Mouse (Mus musculus) MEL (cell line): ENCODE data around the gene Ass1. TPM values are rescaled to one million over a fixed set of nuclear protein-coding genes. Genes with fewer than 3 reads are reported as not detected.

Experiments used
- DNase-seq: peaks from one replicate; pipeline ENCODE4 v3.0.0; 2011; ENCODE audit warnings: low read depth, low spot score
- H3K27ac ChIP-seq: 2 replicates; pipeline ENCODE4 v1.5.1; 2012; ENCODE audit warnings: low read depth, mild to moderate bottlenecking, control low read depth, low read length, moderate library complexity; ENCODE audit not compliant: control insufficient read depth
- H3K27me3 ChIP-seq, 2 experiments: fragments of 150-350 bp in 1 of 2; sonication (generic) in 1 of 2; 2 replicates each; pipeline ENCODE4 v1.6.1; 2012; ENCODE audit warnings: low read length in 2 of 2, mild to moderate bottlenecking in 2 of 2, improper control_type of control experiment in 1 of 2, moderate library complexity in 1 of 2; ENCODE audit not compliant: insufficient read depth in 2 of 2, control insufficient read depth in 1 of 2
- H3K36me3 ChIP-seq, 2 experiments: 2 replicates each; pipeline ENCODE4 v1.6.1; 2012 to 2014; ENCODE audit warnings: low read length in 2 of 2, improper control_type of control experiment in 1 of 2, inconsistent platforms in 1 of 2, mild to moderate bottlenecking in 1 of 2; ENCODE audit not compliant: insufficient read depth in 2 of 2, control insufficient read depth in 1 of 2
- H3K4me1 ChIP-seq, 2 experiments: fragments of 150-350 bp in 1 of 2; sonication (generic) in 1 of 2; 2 replicates each; pipeline ENCODE4 v1.6.1; 2012; ENCODE audit warnings: low read length in 2 of 2, improper control_type of control experiment in 1 of 2, mild to moderate bottlenecking in 1 of 2; ENCODE audit not compliant: insufficient read depth in 2 of 2, control insufficient read depth in 1 of 2
- H3K4me3 ChIP-seq, 2 experiments: fragments of 150-350 bp in 1 of 2; sonication (generic) in 1 of 2; 2 replicates each; pipeline ENCODE4 v1.5.1; 2012; ENCODE audit warnings: low read depth in 2 of 2, low read length in 2 of 2, mild to moderate bottlenecking in 2 of 2, moderate library complexity in 2 of 2, control low read depth in 1 of 2, improper control_type of control experiment in 1 of 2; ENCODE audit not compliant: control insufficient read depth in 1 of 2, insufficient read depth in 1 of 2
- H3K79me2 ChIP-seq: 2 replicates; pipeline ENCODE4 v1.6.1; 2012; ENCODE audit warnings: mild to moderate bottlenecking, low read length, moderate library complexity; ENCODE audit not compliant: control insufficient read depth, poor library complexity, insufficient read depth
- H3K9ac ChIP-seq: 2 replicates; pipeline ENCODE4 v1.6.1; 2012; ENCODE audit warnings: low read depth, mild to moderate bottlenecking, control low read depth, low read length, moderate library complexity; ENCODE audit not compliant: control insufficient read depth, poor library complexity, severe bottlenecking
- H3K9me3 ChIP-seq: fragments of 150-350 bp; sonication (generic); replicated peaks from 2 replicates; pipeline ENCODE4 v1.6.1; 2012; ENCODE audit warnings: mild to moderate bottlenecking, low read length, improper control_type of control experiment, moderate library complexity; ENCODE audit not compliant: insufficient read depth
- CHD2 ChIP-seq: IDR thresholded peaks from 2 replicates; pipeline ENCODE4 v1.6.1; 2011; ENCODE audit warnings: low read length, improper control_type of control experiment
- CTCF ChIP-seq, 3 experiments: IDR thresholded peaks in 2 of 3; conservative IDR thresholded peaks in 1 of 3; 2 replicates each; pipeline ENCODE4 v1.5.1; 2011 to 2012; ENCODE audit warnings: low read length in 3 of 3, low read depth in 2 of 3, mild to moderate bottlenecking in 2 of 3, improper control_type of control experiment in 1 of 3, inconsistent platforms in 1 of 3, mixed read lengths in 1 of 3, moderate library complexity in 1 of 3; ENCODE audit not compliant: control insufficient read depth in 1 of 3, insufficient read depth in 1 of 3, poor library complexity in 1 of 3, severe bottlenecking in 1 of 3
- EP300 ChIP-seq, 2 experiments: IDR thresholded peaks; 2 replicates each; pipeline ENCODE4 v1.6.1; 2011; ENCODE audit warnings: improper control_type of control experiment in 2 of 2, low read length in 2 of 2, low read depth in 1 of 2, mild to moderate bottlenecking in 1 of 2
- ETS1 ChIP-seq: IDR thresholded peaks from 2 replicates; pipeline ENCODE4 v1.6.1; 2012; ENCODE audit warnings: low read depth, mild to moderate bottlenecking, inconsistent platforms, low read length, improper control_type of control experiment, moderate library complexity
- MXI1 ChIP-seq: IDR thresholded peaks from 2 replicates; pipeline ENCODE4 v1.6.1; 2011; ENCODE audit warnings: mild to moderate bottlenecking, low read depth, low read length, improper control_type of control experiment
- MYC ChIP-seq: IDR thresholded peaks from 2 replicates; pipeline ENCODE4 v1.6.1; 2011; ENCODE audit warnings: low read depth, mild to moderate bottlenecking, low read length, improper control_type of control experiment, moderate library complexity
- TCF12 ChIP-seq: IDR thresholded peaks from 2 replicates; pipeline ENCODE4 v1.6.1; 2014; ENCODE audit warnings: low read depth, mild to moderate bottlenecking, inconsistent platforms, low read length, improper control_type of control experiment, moderate library complexity
- UBTF ChIP-seq: IDR thresholded peaks from 2 replicates; pipeline ENCODE4 v1.6.1; 2012; ENCODE audit warnings: low read depth, mild to moderate bottlenecking, inconsistent platforms, low read length, improper control_type of control experiment, moderate library complexity, borderline replicate concordance; ENCODE audit not compliant: insufficient read depth
- USF2 ChIP-seq, 2 experiments: IDR thresholded peaks; 2 replicates each; pipeline ENCODE4 v1.6.1; 2011 to 2012; ENCODE audit warnings: improper control_type of control experiment in 2 of 2, low read length in 2 of 2, borderline replicate concordance in 1 of 2, inconsistent platforms in 1 of 2, low read depth in 1 of 2, mild to moderate bottlenecking in 1 of 2; ENCODE audit not compliant: insufficient read depth in 1 of 2
- ZNF384 ChIP-seq: IDR thresholded peaks from 2 replicates; pipeline ENCODE4 v1.6.1; 2012; ENCODE audit warnings: low read depth, mild to moderate bottlenecking, inconsistent platforms, low read length, improper control_type of control experiment
- polyA plus RNA-seq, 2 experiments: library from polyadenylated mRNA; stranded (reverse) in 1 of 2; unstranded in 1 of 2; fragments of >175 nt in 1 of 2; fragments of >200 nt in 1 of 2; gene quantifications; 2 replicates each; pipeline versions ENCODE4 v1.2.1 to v1.2.4; 2012; ENCODE audit warnings: low replicate concordance in 2 of 2, low read depth in 1 of 2; ENCODE audit not compliant: insufficient read length in 2 of 2, insufficient read depth in 1 of 2, missing spikeins in 1 of 2
- total RNA-seq: library from RNA; depleted of rRNA; stranded (reverse); fragments of 300-350 nt; gene quantifications from 2 replicates; pipeline ENCODE4 v1.2.3, GENCODE M21; 2012

Gene Ass1
- total and polyA plus RNA-seq, 3 experiments: 45.0 to 88.0 TPM; not detected in 1

DNA sequence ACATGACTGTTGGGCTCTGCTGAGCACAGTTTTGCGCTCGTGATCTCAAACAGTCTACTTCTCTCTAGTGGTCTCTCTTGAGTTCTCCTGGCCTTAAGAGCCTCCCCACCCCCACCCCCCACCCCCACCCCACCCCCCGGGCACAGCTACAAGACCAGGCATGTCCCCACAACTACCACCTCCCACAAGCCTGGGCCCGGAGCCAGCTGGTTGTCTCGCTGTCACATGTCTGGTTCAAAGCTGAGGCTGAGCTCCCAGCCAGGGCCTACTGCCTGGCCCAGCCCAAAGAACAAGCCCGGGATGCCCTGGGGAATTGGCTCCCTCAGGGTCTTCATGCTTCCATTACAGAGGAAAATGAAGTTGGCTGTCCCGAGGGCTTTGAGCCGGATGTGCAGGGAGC, 15.7 kb upstream of the Ass1 start:
- Histone ChIP-seq H3K4me1 (peaks cover 0 to 12% of the 10 kb centered on the region in 2 experiments; a peak in 1 of 4 replicates), H3K4me3 (no peak overlapping the region), H3K9ac (no peak overlapping the region), H3K9me3 (no peaks in the 10 kb centered on the region), H3K79me2 (no peaks in the 10 kb centered on the region), H3K36me3 (no peaks in the 10 kb centered on the region), H3K27ac (no peak overlapping the region), H3K27me3 (no peaks in the 10 kb centered on the region; a peak in 1 of 4 replicates)
- no peak for DNase-seq
- TF ChIP-seq CHD2: no peak
- no peak for TF ChIP-seq MXI1
- no peak for TF ChIP-seq ZNF384
- TF ChIP-seq ETS1: no peak

DNA sequence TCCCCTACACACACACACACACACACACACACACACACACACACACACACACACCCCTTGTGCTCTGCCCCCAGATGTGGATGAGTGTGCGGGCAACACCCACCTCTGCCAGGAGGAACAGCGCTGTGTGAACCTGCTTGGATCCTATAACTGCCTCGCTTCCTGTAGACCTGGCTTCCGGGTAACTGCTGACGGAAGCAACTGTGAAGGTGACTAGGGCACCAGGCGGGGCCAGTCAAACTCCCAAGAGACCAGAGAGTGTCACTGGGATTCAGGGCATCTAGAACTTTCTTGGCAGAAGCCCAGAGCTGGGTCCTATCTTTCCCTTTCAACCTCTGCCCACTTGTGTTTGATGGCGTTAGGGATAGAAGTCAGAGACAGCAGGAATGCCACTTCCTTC, 14.6 kb upstream of the Ass1 start:
- DNase-seq: no peak
- H3K27ac ChIP-seq: no peak overlapping the region
- H3K9ac ChIP-seq: no peak overlapping the region
- H3K4me1 ChIP-seq: peaks cover 3 to 10% of the 10 kb centered on the region in 2 experiments; a peak in 2 of 4 replicates
- no peaks in the 10 kb centered on the region for H3K79me2 ChIP-seq
- TF ChIP-seq EP300 (IDR thresholded peaks at IDR 0.05; ENCODE audit: low read depth in 1 of 2, low read length in 2 of 2): no peak
- TF ChIP-seq UBTF: no peak
- no peak for TF ChIP-seq MYC
- no peak for TF ChIP-seq USF2 (IDR thresholded peaks at IDR 0.05; ENCODE audit: borderline replicate concordance in 1 of 2, insufficient read depth in 1 of 2, low read depth in 1 of 2, low read length in 2 of 2)
- H3K27me3 ChIP-seq: no peaks in the 10 kb centered on the region; a peak in 1 of 4 replicates
- no peaks in the 10 kb centered on the region for H3K36me3 ChIP-seq
- no peak overlapping the region for H3K4me3 ChIP-seq
- H3K9me3 ChIP-seq: no peaks in the 10 kb centered on the region

DNA sequence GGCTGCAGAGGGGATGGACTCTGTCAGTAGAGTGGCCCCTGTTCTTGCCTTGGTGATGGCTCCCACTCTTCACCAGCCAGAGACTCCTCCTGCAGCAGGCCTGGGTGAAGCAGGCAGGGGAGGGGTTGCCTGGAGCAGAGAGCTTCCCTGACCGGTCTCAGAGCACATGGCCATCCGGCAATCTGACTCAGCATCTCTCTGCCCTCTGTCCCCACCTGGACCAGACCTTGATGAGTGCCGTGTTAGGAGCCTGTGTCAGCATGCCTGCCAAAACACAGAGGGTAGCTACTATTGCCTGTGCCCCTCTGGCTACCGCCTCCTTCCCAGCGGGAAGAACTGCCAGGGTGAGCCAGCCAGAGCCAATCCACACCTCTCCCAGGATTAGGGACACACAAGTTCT, 11.5 kb upstream of the Ass1 start:
- no peaks in the 10 kb centered on the region; a peak in 1 of 4 replicates for H3K27me3 ChIP-seq
- no peak overlapping the region for H3K9ac ChIP-seq
- peaks cover 7 to 17% of the 10 kb centered on the region in 2 experiments; a peak in 3 of 4 replicates for H3K4me1 ChIP-seq
- no peaks in the 10 kb centered on the region; a peak in 1 of 4 replicates for H3K36me3 ChIP-seq
- no peaks in the 10 kb centered on the region for H3K79me2 ChIP-seq
- H3K9me3 ChIP-seq: no peaks in the 10 kb centered on the region
- no peak for TF ChIP-seq CTCF (IDR thresholded peaks at IDR 0.05 in 2 of 3, conservative IDR thresholded peaks at IDR 0.05 in 1 of 3; ENCODE audit: control insufficient read depth in 1 of 3, insufficient read depth in 1 of 3, low read depth in 2 of 3, low read length in 3 of 3, poor library complexity in 1 of 3, severe bottlenecking in 1 of 3)
- TF ChIP-seq TCF12: no peak
- no peak overlapping the region for H3K27ac ChIP-seq
- H3K4me3 ChIP-seq: no peak overlapping the region
- DNase-seq: no peak
